Mouse (Mus musculus) forelimb bud, embryonic 11.5 days (tissue): ENCODE measurements around the gene Heatr1.

Experiments
- DNase-seq: peaks from one replicate; pipeline ENCODE4 v3.0.0-alpha.2; 2012; ENCODE audit warnings: low read depth, low spot score

Gene Heatr1

DNA sequence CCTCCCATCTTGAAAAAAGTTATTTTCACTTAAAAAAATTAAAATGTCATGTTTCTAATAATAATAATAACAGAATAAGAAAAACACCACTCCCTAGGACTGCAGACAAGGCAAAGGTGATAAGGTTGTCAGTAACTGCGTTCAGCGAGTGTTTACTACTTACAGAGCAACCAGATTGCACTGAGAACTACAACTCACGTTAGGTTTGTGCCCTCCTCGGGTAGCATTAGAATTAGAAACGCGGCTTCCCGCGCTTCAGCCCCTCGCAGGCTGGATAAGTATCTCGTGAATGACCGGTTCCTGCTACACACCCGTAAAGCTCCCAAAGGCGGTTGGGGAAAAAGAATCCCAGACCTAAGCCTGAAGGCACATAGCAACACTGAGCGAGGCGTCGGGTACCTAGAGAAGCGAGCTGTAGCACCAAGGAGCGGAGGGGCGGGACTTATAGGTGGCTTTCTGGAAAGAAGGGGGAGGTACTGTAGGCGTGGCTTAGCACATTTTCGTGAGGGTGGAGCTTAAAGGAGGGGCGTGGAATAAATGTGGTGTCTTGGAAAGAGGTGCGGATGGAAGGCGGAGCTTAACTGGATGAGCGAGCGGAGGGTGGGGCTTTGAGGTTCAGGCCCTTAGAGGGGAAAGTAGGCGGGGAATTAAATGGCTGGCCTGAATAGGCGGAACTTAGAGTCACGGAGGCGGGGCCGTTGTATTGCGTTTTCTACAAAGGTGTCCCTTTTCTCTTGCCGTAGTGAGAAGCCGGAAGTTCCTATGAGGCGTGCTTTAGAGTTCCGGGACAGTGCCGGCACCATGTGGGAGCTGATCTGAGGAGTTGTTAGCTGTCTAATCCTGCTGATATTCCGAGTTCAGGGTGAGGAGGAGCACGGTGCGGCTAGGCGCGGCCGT is at the start of gene Heatr1:
TSS of gene Heatr1 (plus strand) at position 419 of the 897 bp plus-strand sequence.
- peak; percentile 99 for DNase-seq

DNA sequence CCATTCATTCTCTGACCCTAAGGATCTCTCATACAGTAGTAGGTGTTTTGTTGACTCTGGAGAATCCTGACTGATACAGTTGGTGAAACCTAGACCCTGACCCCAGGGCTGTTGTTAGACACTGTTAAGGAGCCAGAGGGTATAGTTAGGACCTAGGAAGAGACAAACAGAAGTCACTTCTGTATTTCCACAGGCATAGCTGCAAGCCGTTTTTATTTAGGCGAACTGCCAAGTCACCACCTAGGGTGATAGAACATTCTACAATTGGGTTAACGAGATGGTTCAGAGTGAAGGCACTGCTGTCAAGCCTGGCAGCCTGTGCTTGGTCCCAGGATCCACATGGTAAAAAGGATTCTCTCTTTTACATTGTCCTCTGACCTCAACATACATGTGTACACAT is 48.0 kb upstream of the Heatr1 start:
- DNase-seq, result no peak

DNA sequence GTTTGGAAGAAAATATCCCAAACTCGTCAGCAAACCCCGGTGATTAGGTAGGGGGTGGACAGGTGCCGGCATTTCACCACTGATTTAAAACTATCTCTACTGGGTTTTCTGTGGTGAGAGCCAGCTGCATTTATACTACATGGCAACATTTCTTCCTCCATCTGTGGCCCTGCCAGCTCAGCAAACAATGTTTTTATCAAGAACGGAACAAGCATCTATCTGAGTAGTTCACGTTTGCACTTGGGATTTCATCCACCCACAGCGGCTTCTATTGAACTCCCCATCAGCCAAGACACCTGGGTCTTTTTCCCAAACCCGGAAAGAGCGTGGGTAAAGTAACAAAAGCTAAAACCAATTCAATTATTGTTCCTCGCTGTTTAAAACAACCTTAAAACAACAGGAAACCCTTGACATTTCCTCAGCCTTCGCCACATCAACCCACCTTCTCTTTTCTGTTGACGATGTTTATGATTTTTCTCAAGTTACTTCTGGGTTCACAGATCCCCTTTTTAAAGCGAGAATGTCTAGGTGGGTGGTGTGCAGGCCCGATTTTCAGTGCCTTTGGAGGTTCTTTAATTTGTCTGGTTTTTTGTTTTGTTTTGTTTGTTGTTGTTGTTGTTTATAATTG is 45.5 kb upstream of the Heatr1 start:
- no peak for DNase-seq

DNA sequence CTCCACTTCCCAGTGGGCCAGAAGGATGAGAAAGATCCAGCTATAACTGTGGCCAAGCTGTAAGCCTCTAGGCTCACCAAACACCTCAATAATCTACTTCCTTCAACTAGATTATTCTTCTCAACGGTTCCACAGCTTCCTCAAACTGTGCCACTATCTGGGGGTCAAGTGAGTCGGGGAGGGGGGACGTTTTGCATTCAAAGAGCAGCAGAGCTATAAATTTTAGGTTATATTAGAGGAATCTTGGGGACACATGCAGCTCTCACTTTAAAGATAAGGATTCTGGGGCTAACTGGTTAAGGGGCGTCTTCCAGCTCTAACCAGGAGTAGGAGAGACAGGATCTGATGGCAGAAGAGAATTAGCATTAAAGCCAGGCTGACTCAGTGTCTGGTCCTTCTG is 38.6 kb upstream of the Heatr1 start:
- DNase-seq, result no peak

DNA sequence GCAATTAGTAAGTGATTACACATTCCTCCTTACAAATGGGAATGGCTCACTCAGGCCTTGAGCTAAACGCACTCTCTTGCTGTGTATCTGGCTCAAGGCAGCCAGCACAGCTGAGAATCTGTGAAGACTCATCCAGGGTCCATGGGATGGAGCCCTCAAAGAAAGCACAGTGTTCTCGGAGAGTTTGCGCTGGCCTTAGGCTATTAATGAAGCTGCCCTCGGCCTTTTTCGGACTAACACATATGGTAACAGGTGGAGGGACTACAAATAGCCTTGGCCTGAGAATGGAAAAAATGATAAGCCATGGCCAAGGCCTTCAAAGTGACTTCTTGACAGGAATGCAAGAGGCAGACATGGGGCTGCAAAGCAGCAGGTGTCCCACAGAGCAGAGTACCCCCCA is 37.3 kb upstream of the Heatr1 start:
- DNase-seq, result no peak

DNA sequence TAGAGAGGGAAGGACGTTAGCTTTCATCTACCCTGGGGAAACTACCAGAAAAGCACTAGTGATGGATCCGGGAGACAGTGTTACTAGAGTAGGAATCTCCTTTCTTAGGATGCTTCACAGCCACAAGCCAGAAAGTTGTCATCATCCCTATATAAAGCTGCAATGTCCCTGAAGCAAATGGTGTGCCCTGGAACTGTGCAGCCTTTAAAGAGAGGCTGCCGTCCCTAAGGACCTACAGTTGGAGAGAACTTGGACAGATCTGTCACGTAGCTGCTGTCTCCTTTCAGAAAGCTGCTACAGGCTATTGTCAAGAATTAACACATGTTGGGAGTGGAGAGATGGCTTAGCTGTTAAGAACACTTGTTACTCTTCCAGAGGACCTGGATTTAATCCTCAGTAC is 33.3 kb upstream of the Heatr1 start:
- DNase-seq, result no peak

DNA sequence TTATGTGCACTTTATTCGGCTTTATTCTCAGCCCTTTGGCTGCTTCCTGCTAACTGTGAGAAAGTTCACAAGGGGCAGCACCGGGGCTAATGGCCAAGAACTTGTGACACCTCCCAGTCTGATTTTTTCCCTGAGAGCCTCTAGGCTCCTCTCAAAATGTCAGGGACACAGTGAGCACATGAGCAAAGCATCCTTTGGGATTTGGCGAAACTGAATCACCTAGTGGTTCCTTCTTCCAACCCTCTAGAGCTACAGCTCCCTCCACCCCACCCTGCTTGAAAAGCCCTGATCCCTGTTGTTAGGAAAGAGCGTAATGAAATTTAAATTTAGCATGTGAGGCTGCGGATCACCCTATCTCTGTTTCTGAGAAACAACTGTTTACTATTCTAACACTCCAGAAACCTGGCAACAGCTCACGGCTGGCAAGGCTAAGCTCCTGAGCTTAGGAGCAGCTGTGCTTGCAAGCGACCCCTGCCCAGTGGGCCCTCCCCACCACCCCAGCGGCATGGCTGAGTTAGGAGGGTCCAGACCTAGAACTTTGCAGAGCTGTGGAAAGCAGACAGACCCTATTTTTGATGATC is 25.7 kb upstream of the Heatr1 start:
- DNase-seq, result no peak

DNA sequence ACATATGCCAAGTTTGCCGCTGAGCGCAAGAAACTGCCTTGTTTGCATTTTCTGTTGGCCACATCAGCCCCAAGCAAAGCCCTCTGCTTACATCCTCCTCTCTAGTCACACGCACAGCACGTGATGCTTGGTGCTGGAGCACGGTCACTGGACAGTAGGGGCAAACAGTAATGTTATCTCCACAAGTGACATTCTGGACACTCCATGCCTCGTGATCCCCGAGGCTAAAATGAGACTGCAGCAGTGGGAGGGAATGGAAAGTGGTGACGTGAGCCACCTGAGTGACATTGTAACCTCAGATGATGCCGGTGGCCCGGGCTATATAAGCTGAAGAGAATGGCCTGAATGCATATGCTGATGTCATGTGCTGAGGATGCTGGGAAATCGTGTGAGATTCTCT is 24.9 kb upstream of the Heatr1 start:
- no peak for DNase-seq

DNA sequence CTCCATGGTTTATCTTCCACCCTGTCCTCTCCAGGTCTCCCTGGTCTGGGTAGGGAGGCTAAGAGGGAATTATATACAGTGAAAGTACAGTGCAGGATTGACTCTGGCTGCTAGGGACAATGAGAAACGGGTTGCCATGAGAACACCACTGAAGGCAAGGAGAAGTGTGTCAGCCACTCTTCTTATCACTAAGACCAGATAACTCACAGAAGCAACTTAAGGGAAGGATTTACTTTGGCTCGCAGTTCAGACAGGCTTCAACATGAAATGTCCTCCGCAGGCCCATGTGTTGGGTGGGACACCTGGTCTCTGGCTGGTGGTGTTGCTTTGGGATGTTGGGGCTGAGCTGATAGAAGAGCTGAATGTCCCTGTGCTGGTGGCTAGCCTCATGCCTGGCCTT is 22.1 kb upstream of the Heatr1 start:
- DNase-seq, result no peak

DNA sequence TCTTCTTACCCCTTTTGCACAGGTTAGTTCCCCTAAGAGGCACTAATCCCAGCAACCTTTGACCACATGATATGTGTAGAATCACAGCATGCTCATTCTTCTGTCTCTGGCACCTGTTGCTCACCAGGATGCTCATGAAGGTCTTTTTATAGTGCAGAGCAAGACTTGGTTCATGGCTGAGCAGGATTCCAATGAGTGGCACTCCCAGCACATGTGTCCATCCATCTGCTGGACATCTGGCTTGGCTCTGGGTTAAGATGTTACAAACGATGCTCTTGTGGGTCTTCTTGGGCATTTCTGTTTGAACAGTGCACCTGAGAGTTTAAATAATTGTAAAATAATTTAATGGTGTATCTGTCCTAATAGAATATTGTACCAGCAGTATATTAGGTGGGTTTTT is 18.0 kb upstream of the Heatr1 start:
- DNase-seq, result no peak

DNA sequence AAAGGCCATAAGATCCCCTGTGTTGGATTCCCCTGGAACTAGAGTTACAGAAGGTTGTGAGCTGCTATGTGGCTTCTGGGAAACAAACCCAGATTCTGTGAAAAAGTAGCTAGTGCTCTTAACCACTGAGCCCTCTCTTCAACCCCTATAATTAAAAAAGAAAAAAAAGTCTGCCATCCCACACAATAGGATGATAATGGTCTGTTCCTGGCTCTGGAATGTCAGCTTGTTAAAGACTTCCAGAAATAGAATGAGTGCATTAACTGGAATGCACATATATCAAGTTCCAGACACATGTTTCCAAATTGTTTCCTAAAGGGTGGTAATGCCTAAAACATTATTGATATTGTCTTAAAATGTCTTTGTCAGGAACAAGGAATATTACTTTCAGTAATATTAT is 10.0 kb upstream of the Heatr1 start:
- no peak for DNase-seq

DNA sequence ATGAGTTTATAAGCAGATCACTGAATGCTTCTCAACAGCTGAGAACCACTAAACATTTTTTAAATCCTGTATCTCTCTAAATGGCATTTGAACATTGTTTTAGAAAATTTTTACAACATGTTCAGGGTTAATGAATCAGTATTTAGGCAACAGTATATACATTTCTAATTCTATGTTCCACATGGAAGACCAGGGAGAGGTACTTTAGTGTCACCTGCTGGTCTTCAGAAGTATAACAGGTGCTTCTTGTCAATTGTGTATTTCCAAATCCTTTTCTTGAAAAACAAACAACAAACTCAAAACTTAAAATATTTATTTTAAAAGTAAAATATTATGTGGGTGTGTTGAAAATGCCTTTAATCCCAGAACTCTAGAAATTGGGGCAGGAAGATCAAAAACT is 8.5 kb upstream of the Heatr1 start:
- DNase-seq, result peak; percentile 36

DNA sequence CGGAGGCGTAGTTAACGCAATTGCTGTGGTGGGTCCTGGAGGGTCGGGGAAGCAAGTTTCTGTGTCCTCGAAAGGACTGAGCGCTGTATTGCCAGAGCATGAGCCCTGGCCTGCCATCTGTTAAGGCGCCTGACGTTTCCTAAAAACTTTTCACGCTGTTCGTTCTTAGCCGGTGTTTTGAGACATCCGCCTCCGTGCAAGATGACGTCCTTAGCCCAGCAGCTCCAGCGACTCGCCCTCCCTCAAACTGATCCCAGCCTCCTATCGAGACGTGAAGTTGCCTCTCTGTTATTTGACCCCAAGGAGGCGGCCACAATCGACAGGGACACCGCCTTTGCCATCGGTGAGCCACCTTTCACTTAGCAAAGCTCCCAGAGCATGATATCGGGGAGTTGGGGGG is 744 bp downstream of the Heatr1 start:
- DNase-seq, result peak; percentile 12

DNA sequence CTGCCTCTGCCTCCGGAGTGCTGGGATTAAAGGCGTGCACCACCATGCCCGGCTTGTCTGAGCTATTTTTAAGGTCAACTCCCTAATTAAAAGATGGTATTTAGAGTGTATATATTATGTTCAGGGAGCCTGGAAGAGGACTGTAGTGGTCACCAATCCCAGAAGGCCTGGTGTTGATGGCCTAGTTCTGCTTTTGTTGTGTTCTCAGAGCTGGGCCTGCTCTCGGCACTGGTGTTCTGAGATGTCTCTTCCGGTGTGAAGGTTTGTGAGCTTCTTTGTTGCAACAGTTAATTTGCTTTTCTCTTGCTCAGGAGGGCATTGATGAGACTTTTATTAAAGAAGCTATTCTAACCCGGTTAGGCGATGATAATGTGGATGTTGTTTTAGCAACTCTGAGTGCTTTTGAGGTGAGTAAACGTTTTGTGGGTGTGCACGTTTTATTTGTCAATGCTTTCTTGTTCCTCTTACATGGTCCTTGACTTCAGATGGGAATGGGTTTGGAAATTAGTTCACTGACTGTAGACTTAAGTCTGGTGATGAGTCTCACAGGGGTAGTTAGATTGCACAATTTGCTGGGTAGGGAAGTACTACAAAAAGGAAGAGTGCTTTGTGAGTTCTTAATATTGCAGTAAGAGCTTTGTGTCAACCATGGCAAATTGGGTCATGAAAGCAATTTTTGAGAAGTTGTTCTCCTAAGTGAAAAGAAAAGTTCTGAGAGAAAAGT is 13.7 kb downstream of the Heatr1 start:
- no peak for DNase-seq

DNA sequence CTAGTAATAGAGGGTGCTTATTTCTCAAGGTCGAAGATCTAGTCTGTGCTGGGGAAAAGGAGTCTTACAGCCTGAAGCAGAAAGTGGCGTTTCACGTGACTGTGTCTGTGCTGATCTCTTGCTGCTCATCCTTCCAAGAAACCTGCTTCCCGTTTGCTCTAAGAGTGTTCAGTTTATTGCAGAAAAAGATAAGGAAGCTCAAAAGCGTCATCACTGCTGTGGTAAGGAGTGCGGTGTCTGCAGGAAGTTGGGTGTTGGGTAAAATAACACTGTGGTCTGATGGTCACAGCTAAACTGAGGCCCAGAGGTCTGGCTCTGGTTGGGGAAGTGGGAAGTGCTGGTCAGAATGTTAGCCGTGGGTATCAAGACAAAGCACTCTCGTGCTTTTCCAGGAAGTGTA is 17.2 kb downstream of the Heatr1 start:
- DNase-seq, result no peak

DNA sequence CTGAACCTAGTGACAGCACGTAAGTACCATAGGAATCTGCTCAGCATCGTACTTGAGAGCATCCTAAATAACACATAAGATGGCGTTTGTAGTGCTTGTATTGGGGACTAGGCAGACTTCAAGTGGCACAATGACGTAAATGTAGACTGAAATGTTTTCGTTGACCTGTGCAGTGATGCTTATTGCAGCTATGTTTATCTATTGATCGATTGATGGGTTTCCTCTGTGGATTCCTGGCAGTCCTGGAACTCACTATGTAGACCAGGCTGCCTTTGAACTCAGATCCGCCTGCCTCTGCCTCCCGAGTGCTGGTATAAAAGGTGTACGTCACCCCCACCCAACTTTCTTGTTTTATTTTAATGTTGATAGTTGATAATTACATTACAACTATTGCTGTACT is 25.8 kb downstream of the Heatr1 start:
- DNase-seq, result no peak

DNA sequence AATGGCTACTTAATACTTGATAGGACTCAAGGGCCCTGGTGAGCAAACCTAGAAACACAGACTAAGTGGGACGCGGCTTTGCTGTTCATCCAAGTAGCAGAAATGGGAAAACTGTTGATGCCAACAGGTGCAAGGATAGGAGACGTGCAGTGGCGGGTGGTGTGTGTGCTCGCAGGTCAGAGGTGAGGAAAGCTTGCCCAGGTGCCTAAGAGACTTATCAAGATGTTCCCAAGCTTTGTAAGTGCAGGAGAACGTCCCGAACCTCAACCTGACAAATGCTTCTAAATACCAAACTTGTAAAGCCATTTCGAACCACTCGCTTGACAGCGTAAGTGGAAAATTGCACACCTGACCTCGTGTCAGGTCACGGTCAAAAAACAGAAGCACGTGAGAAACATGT is 33.7 kb downstream of the Heatr1 start:
- DNase-seq, result no peak

DNA sequence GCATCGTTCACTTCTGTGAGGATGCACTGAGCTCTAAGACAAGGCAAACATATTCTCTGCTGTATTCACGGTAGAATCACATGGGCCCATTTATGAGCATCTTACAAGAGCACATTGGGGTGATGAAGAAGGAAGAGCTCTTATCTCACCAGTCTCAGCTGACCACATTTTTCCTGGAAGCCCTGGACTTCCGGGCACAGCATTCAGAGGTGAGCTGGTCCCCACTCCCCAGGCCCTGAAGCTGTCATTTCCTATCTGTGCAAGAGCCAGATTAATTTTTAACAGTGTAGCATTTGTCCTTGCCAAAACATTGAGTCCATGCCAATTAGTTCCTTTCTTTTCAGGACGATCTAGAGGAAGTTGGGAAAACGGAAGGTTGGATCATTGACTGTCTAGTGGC is 39.0 kb downstream of the Heatr1 start:
- no peak for DNase-seq

DNA sequence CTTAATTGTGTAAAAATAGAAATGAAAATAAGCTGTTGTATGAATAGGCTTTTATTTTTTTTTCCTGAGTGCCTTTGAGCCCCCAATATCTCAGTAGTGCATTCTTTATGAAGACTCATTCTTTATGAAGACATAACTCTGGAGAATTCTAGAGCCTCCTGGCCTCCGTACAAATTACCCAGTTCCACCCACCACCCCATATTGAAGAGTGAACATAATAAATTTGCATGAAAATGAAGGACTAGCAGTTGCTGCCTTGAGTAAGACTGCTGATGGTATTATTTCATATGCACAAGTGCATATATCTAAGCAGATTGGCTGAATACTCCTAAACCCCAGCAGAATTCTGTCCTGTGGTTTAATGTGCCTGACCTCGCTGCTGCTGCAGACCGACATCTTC is 44.8 kb downstream of the Heatr1 start:
- no peak for DNase-seq

DNA sequence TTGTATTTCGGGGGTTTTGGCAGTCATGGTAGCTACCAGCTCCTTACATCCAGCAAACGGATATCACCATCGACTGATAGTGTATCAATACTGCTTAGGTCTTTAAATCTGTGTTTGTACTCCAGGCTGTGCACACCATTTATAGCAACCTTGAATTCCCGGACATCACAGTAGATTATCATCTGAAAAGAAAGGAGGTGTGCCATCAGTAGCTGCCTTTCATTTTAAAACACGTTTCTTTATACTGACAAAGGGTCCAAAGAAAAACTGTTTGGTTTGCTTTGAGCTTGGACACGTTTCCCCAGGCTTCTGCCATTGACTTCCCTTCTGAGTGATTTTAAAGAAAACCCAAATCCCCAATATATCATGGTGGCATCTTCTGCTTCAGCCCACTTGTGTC is 46.0 kb downstream of the Heatr1 start:
- DNase-seq, result no peak

DNA sequence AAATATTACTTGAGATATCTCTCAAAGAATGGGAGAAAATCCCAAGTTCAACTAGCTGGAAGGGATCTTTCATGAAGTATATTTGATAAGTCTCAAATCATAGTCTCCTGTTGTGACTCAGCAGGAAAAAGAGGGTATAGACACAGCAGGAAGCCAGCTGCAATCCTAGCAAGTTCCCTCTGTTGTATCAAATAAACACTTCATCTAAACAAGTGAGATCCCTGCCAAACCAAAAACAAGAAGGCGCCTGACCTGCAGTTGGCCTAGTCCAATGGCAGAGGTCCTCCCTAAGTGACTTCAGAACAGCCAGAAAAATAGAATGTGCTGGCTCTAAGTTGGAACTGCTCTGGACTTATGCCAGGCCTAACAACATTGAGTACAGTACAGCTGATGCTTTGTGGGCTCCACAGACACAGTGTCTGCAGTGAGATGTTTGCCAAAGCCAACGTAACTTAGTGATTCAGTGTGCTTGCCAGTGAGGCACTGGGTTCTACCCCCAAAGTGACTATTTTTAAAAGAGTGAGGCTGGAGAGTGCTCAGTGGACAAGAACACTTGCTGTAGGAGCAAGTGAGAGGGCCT is 47.3 kb downstream of the Heatr1 start:
- no peak for DNase-seq

DNA sequence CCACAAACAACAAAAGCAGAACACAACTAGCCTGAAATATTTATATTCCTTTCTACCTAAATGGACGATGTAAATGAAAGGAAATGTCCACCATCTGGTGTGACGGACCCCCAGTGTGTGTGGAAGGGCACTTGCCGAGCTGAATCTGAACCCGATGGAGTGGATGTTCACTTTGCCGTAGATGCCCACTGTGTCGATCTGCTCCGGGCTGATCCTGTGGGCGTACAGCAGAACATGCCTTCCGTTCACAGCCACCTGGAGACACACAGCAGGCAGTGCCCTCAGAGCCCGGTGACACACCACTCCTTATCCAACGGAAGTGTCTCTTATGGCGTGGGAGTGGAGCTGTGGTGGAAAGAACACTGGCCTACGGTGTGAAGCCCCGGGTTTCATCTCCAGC is 58.3 kb downstream of the Heatr1 start:
- no peak for DNase-seq
